Mouse (Mus musculus): Measurements from ENCODE around the gene Lgals4.

Gene Lgals4

GRCm38 (mm10) chr7:28833723-28834347 lies at the start of gene Lgals4:
TSS of gene Lgals4 (plus strand) at chr7:28833854.
- in situ Hi-C loops (cut with MboI; ENCODE audit: unreplicated experiment in 2 of 2): no loop called here

GRCm38 (mm10) chr7:28785161-28785560 lies 48.5 kb upstream of the Lgals4 start:
- in situ Hi-C loops (cut with MboI; ENCODE audit: unreplicated experiment in 2 of 2): loop anchor here (5.0 to 10.0 kb wide), 2 partner anchors 250 to 257 kb away; no protein-coding TSS in a partner anchor

- in situ Hi-C loops (cut with MboI; ENCODE audit: unreplicated experiment in 2 of 2): loop anchor here (5.0 to 10.0 kb wide), 2 partner anchors 247 to 254 kb away; no protein-coding TSS in a partner anchor
Observed at GRCm38 (mm10) chr7:28787884-28788283, 45.8 kb upstream of the Lgals4 start.

- in situ Hi-C loops (cut with MboI; ENCODE audit: unreplicated experiment in 2 of 2): loop anchor here (5.0 to 10.0 kb wide), 2 partner anchors 246 to 254 kb away; no protein-coding TSS in a partner anchor
Observed at GRCm38 (mm10) chr7:28788307-28789195, 45.1 kb upstream of the Lgals4 start, which contains the start of gene Rinl. TSS of gene Rinl (plus strand) at chr7:28788969.

DNA sequence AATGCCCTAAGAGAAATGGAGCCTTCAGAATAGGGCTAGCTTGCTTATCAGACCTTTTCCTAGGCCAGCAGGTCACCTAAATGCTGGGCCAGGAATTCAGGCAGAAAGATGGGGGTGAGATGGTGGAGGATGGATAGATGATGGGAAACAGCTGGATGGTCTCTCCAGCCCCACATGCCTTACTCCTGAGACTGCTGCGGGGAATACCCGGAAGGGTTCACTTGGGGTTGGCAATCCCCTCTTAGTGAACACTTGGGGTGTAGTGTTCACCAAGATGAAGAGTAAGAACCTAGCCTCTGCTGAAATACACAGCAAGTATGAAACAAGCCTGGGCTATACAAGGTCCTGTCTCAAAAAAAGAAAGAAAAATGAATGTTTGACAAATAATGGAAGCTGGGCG lies 44.4 kb upstream of the Lgals4 start:
- in situ Hi-C loops (cut with MboI; ENCODE audit: unreplicated experiment in 2 of 2): loop anchor here (5.0 to 10.0 kb wide), 2 partner anchors 246 to 253 kb away; no protein-coding TSS in a partner anchor

DNA sequence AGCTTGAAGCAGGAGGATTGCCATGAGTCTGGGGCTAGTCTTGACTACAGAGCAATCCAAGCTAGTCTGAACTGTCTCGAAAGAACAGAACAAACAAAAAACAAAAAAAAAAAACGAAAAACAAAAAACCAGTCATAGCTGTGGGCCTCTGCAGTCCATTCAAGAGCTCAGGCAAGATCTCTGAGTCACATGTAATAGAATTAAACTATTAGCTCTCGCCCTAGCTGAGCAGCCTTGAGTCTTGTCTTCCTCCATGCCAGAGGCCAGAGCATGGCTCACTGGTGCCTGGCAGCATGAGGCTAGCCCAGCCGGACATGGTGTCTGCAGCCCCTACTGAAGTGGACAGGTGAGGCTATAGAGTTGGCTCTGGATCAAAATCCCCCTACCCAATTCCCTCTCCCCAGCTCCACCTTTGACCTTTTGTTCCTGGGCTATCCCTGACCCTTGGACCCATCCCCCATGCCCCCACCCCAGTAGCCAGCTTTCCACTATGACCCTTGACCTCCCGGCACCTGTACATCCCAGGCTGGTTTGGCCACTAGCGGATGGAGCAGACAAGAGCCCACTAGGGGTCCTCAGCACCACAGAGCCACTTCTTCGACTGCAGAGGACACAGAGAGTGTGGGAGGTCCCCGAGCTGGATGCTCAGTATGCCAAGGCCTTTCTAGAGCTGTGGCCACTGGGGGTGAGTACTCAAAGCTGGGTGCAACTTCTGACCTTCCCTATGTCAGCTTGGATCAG lies 43.4 kb upstream of the Lgals4 start:
- in situ Hi-C loops (cut with MboI; ENCODE audit: unreplicated experiment in 2 of 2): no loop called here

- in situ Hi-C loops (cut with MboI; ENCODE audit: unreplicated experiment in 2 of 2): no loop called here
Observed at GRCm38 (mm10) chr7:28791706-28792105, 41.9 kb upstream of the Lgals4 start.

DNA sequence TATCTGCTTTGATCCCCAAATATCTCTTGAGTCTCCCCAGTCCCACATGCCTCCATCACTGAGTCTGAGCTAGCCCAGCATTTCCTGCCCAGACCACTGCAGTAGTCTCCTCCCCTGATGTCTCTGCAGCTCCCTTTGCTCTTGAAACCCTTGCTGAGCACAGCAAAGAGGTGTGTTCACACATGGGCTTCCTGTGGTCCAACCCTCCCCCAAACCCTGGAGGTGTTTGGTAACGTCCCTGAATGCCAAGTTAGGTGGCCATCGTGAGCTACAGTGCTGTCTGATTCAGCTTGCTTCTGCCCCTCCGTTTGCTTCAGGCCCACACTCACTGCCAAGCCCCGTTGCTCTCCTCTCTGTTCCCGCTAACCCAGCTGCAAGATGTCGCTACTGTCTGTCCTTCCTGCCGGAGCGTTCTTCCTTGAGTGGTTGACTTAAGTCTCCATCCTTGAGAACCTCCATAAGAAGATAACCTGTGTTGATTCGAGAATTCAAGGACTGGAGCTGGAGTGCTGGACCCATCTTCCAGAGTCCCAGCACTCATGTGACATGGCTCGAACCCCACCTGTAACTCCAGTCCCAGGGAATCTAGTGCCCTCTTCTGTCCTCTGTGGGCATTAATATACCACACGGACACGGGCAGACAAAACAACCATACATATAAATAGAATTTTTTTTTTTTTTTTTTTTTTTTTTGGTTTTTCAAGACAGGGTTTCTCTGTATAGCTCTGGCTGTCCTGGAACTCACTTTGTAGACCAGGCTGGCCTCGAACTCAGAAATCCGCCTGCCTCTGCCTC lies 41.1 kb upstream of the Lgals4 start:
- in situ Hi-C loops (cut with MboI; ENCODE audit: unreplicated experiment in 2 of 2): no loop called here

GRCm38 (mm10) chr7:28793834-28794233 lies 39.8 kb upstream of the Lgals4 start:
- in situ Hi-C loops (cut with MboI; ENCODE audit: unreplicated experiment in 2 of 2): no loop called here

- in situ Hi-C loops (cut with MboI; ENCODE audit: unreplicated experiment in 2 of 2): no loop called here
Observed at GRCm38 (mm10) chr7:28794496-28794895, 39.2 kb upstream of the Lgals4 start.

DNA sequence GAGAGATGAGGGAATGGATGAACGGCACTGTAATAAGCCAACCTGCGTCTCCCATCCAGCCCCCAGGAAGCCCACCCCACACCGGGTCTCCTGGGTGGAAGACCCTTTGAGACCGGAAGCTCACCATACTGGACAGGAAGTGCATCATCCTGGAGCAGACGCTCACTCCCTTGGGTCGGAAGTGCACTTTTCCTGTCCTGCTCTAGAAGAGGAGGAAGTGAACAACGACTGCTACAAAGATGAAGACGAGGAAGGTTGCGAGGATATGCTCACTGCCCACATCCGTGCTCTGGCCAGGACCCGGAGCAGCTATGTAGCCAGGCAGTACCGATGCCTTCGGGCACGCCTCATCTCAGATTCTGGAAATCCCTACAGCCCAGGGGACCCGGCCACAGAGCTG lies 37.8 kb upstream of the Lgals4 start:
- in situ Hi-C loops (cut with MboI; ENCODE audit: unreplicated experiment in 2 of 2): loop anchor here (5.0 kb wide), 1 partner anchor 71 kb away; no protein-coding TSS in a partner anchor

GRCm38 (mm10) chr7:28796562-28796975 lies 37.1 kb upstream of the Lgals4 start:
- in situ Hi-C loops (cut with MboI; ENCODE audit: unreplicated experiment in 2 of 2): loop anchor here (5.0 kb wide), 1 partner anchor 71 kb away; no protein-coding TSS in a partner anchor

- in situ Hi-C loops (cut with MboI; ENCODE audit: unreplicated experiment in 2 of 2): loop anchor here (5.0 to 25.0 kb wide), 3 partner anchors 67 to 1338 kb away; partner anchors contain the start of genes Gm26920 (in 1 of the 2), Sertad3 (in 1 of the 2), Zfp260 (in 1 of the 2) and Zfp566 (in 1 of the 2)
Observed at GRCm38 (mm10) chr7:28799994-28800393, 33.7 kb upstream of the Lgals4 start.

GRCm38 (mm10) chr7:28801451-28801850 lies 32.2 kb upstream of the Lgals4 start:
- in situ Hi-C loops (cut with MboI; ENCODE audit: unreplicated experiment in 2 of 2): loop anchor here in 1 of 2 experiments (25.0 kb wide), 2 partner anchors 1286 to 1339 kb away; partner anchors contain the start of genes Gm26920, Sertad3, Zfp260 and Zfp566

DNA sequence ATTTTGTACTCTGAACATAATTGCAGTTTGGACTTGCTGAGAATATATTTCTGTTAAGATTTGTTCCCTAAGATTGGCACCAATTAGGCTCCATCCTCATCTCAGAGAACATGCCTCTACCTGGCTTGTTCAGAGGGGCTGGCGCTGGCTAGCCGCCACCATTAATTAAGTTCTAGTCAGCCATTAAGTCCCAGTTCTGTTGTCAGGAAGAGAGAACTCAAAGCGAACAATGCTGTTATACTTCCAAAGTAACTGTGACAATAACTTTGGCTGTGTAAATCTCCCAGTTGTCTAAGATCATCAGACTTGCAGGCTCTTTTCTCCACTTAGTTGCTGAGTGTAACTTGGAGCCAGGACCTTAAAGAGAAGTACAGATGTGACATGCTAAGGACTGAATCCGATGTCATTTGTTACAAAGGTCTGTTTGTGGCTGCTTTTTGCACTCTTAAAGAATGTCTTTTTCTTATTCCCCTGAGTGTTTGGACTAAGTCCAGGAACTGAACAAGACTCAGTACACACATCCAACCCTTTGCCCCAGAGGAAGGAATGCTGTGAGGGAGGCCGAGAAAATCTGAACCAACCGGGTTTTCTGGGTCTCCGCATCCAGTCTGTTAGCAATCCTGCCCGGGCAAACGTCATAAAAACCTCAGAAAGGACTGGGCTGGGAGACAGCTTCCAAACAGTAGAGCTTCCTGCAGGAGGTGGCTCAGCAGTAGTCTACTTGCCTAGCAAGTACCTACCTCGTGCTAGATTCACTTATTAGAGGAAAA lies 31.6 kb upstream of the Lgals4 start:
- in situ Hi-C loops (cut with MboI; ENCODE audit: unreplicated experiment in 2 of 2): loop anchor here in 1 of 2 experiments (25.0 kb wide), 2 partner anchors 1285 to 1340 kb away; partner anchors contain the start of genes Gm26920, Sertad3, Zfp260 and Zfp566

DNA sequence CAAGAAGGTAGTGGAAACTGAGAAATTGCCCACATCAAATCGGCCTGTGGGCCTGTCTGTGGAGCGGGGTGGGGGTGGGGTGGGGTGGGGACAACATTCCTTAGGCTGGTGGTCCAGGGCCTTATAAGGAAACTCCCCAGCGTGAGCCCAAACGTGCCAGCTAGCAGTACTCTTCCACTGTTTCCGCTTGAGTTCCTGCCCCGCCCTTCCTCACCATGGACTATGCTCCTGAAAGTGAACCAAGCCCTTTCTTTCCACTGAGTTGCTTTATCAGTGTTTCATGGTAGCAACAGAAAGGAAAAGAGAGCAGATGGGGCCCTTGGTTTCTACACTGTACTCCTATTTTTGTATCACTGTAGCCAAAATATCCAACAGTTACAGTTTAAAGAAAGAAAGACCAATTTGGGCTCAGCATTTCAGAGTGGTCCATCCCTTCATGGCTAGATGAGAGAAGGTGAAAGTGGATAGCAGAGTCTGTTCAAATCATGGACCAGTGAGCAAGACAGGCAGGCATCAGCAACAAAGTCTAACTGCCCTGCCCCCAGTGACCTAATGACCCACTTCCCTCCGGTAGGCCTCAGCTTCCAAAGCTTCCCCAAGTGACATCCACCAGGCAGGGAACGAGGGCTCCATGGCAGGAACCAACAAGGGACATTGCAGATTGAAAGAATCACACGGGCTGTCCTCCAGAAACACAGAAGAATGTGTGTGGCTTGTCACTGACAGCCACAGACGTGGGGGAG lies 30.6 kb upstream of the Lgals4 start:
- in situ Hi-C loops (cut with MboI; ENCODE audit: unreplicated experiment in 2 of 2): loop anchor here in 1 of 2 experiments (25.0 kb wide), 2 partner anchors 1284 to 1341 kb away; partner anchors contain the start of genes Gm26920, Sertad3, Zfp260 and Zfp566

DNA sequence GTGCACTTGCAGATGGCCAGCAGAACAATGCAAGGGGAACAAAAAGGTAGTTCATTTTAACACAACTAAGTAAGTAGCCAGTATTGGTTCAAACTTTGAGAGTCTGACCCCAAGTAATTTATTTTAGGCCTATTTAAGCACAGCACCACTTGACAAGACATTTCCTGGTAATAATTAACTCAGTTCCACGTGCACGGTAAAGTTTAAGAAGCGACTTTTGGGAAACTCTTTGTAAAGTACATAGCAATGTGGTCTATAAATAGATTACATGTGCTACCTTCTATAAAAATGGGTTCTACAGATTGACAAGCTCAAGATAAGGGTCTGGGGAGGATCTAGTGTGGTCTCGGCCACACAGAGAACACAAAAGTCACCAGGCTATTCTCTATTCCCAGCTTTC lies 29.9 kb upstream of the Lgals4 start:
- in situ Hi-C loops (cut with MboI; ENCODE audit: unreplicated experiment in 2 of 2): loop anchor here in 1 of 2 experiments (25.0 kb wide), 2 partner anchors 1284 to 1341 kb away; partner anchors contain the start of genes Gm26920, Sertad3, Zfp260 and Zfp566

Measured in v-Abl transformed pro-B cells (cell line).